Mouse (Mus musculus) C2C12 (cell line): ENCODE measurements around the gene Tmem119. TPM values are rescaled to one million over a fixed set of nuclear protein-coding genes. Genes with fewer than 3 reads are reported as not detected.

Experiments used
- H3K27me3 ChIP-seq: one replicate; pipeline ENCODE4 v1.6.1; 2011; ENCODE audit not compliant: control insufficient read depth, insufficient read depth, insufficient read length
- H3K36me3 ChIP-seq: one replicate; pipeline ENCODE4 v1.6.1; 2011; ENCODE audit not compliant: control insufficient read depth, insufficient read depth
- H3K4me3 ChIP-seq: one replicate; pipeline ENCODE4 v1.5.1; 2011; ENCODE audit warnings: mild to moderate bottlenecking, control low read depth; ENCODE audit not compliant: poor library complexity, insufficient read depth, severe bottlenecking
- H3K79me2 ChIP-seq: one replicate; pipeline ENCODE4 v1.6.1; 2011; ENCODE audit not compliant: control insufficient read depth, insufficient read depth
- H3K79me3 ChIP-seq: one replicate; pipeline ENCODE4 v1.6.1; 2011; ENCODE audit warnings: low read depth, control low read depth
- H3ac ChIP-seq: one replicate; pipeline ENCODE3; 2011; ENCODE audit warnings: low read depth; ENCODE audit not compliant: control insufficient read depth, insufficient read length
- CEBPB ChIP-seq: IDR thresholded peaks from one replicate; pipeline ENCODE4 v1.6.1; 2011; ENCODE audit warnings: low read depth, mild to moderate bottlenecking, control low read depth, moderate library complexity
- CTCF ChIP-seq: IDR thresholded peaks from one replicate; pipeline ENCODE4 v1.5.1; 2011; ENCODE audit not compliant: control insufficient read depth, insufficient read depth, insufficient read length
- FOSL1 ChIP-seq: IDR thresholded peaks from one replicate; pipeline ENCODE4 v1.8.0; 2011; ENCODE audit warnings: mild to moderate bottlenecking, low read length; ENCODE audit not compliant: poor library complexity, insufficient read depth, severe bottlenecking
- MAX ChIP-seq: IDR thresholded peaks from one replicate; pipeline ENCODE4 v1.6.1; 2011; ENCODE audit warnings: mild to moderate bottlenecking, control low read depth
- MYOD1 ChIP-seq: IDR thresholded peaks from one replicate; pipeline ENCODE4 v1.6.1; 2011; ENCODE audit warnings: low read depth; ENCODE audit not compliant: control insufficient read depth, insufficient read length
- MYOG ChIP-seq: IDR thresholded peaks from one replicate; pipeline ENCODE4 v1.6.1; 2011; ENCODE audit not compliant: control insufficient read depth, insufficient read length; ENCODE audit errors: extremely low read depth
- USF1 ChIP-seq: IDR thresholded peaks from one replicate; pipeline ENCODE4 v1.6.1; 2011; ENCODE audit warnings: low read depth, mild to moderate bottlenecking, control low read depth, moderate library complexity
- polyA plus RNA-seq: library from polyadenylated mRNA; unstranded; fragments of >200 nt; fragmentation: generic; extraction: Trizol; gene quantifications from one replicate; pipeline ENCODE4 v1.2.1, GENCODE M21; 2012; ENCODE audit warnings: missing spikeins

Gene Tmem119
- polyA plus RNA-seq, 1 experiment = 127 TPM

DNA sequence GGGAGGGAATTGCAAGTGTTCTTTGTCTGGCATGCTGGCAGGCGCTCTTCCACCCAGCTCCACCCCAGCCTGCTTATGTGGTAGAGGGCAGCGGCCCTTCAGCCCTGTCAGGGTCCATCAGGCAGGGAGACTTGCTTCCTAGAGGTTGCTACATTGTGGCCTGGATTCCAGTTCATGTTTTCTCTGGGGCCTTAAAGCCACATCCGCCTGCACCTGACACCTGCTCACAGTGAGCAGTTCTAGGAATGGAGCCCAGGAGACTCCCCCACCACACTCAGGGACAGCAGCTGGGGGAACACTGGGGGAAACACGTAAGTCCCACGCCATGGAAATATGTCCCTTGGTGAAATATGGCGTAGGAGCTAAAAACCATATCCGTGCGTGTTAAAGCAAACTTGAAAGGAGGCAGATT, 32.2 kb upstream of the Tmem119 start, which contains the start of gene Selplg:
Selplg (minus strand) TSS at position 155 of the 412 bp plus-strand sequence.
- TF ChIP-seq CTCF (no peak), MYOG (no peak), CEBPB (no peak), USF1 (no peak), FOSL1 (no peak), MAX (no peak), MYOD1 (no peak)
- Histone ChIP-seq H3K79me2 (no peaks in the 10 kb centered on the region), H3K27me3 (no peaks in the 10 kb centered on the region), H3ac (no peak within 1 kb of the TSS), H3K79me3 (no peaks in the 10 kb centered on the region), H3K36me3 (no peaks in the 10 kb centered on the region), H3K4me3 (no peak within 1 kb of the TSS)

DNA sequence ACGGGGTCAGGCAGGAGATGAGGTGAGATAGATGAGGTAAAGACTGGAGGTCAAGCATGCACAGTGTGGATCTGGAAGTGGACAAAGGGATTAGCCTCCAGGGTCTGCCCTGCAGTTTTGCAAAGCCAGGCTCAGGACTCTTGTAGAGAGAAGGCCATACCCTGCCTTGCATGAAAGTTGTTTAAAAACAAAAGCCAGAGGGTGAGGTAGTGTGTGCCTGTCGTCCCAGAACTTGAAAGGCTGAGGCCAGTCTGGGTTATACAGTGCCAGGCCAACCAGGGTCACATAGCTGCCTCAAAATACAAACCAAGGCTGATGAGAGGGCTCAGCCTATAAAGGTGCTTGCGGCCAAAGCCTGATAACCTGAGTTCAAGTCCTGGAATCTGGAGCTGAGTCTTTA, 31.4 kb upstream of the Tmem119 start:
- H3K27me3 ChIP-seq = no peaks in the 10 kb centered on the region
- no peaks in the 10 kb centered on the region for H3K79me3 ChIP-seq
- no peaks in the 10 kb centered on the region for H3K36me3 ChIP-seq
- TF ChIP-seq CTCF = no peak
- no peak for TF ChIP-seq FOSL1
- no peak for TF ChIP-seq CEBPB
- TF ChIP-seq MYOD1 = no peak
- no peak for TF ChIP-seq MYOG
- TF ChIP-seq MAX = no peak
- TF ChIP-seq USF1 = no peak
- no peak overlapping the region for H3K4me3 ChIP-seq
- H3ac ChIP-seq = no peak overlapping the region
- H3K79me2 ChIP-seq = no peaks in the 10 kb centered on the region

DNA sequence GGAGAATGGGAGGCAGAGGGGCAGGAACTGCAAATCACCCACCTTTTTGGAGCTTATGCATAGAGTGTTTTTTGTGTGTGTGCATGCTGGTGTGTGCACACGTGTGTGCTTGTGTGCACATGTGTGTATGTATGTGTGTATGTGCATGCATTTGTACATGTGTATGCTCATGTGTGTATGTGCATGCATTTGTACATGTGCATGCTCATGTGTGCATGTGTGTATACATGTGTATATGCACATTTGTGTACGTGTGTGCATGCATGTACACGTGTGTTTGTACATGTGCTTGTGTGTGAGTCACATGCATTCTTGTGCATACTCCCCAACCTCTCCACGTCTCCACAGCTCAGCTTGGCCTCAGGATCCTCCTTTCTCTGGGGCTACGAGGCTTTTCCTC, 30.5 kb upstream of the Tmem119 start:
- H3K4me3 ChIP-seq = no peak overlapping the region
- no peaks in the 10 kb centered on the region for H3K79me2 ChIP-seq
- no peaks in the 10 kb centered on the region for H3K79me3 ChIP-seq
- H3K27me3 ChIP-seq = no peaks in the 10 kb centered on the region
- no peak overlapping the region for H3ac ChIP-seq
- no peaks in the 10 kb centered on the region for H3K36me3 ChIP-seq
- TF ChIP-seq MAX (no peak), MYOD1 (no peak), CEBPB (no peak), MYOG (no peak), CTCF (no peak), USF1 (no peak), FOSL1 (no peak)

DNA sequence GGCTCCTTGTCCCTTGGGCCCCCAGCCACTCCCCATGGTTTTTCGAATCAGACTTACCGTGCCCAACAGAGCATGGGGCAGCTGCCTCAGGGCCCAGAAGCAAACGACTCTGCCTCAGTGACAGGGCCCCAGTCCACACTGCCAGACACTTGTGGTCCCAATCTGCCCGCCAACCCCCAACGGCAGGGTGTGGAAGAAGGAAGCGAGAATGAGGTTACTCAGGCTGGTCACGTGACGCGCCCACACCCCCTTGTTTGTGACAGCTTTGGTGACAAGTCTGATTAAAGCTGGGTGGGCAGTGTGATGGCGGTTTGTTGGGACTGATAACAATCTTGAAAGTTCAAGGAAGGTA, 30.0 kb upstream of the Tmem119 start:
- Histone ChIP-seq H3K36me3 (no peaks in the 10 kb centered on the region), H3K4me3 (no peak overlapping the region)
- TF ChIP-seq USF1 (no peak), CEBPB (no peak), FOSL1 (no peak), MAX (no peak), MYOD1 (no peak)

DNA sequence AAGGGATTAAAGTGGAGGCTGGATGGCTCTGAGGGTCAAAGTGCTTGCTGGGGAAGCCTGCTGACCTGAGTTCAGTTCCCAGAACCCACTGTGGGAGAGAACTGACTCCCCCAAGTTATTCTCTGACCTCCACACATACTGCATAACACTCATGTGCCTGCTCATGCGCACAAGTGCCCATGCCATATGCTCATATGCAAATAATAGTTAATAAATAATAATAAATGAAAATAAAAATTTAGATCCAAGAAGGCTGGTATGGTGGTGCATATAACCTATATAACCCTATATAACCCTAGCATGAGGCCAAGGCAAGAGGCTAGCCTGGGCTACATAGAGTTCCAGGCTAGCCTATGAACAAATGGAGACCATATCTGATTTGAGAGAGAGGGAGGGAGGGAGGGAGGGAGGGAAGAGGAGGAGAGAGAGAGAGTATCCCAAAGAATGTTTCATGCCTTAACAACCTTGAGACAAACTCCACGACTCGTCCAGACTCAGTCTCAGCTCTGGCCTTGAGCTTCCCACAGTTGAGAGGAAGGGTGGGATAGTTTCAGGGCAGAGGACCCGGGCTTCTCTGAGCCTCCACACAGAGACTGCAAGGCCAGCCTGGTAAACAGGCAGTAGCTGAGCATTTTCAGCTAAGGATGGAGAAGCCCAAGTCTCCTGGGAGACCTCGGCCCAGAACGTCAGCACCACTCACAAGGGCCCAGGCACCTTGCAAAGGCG, 29.4 kb upstream of the Tmem119 start:
- Histone ChIP-seq H3K27me3 (no peaks in the 10 kb centered on the region), H3ac (no peak overlapping the region), H3K36me3 (no peaks in the 10 kb centered on the region), H3K79me3 (no peaks in the 10 kb centered on the region), H3K79me2 (no peaks in the 10 kb centered on the region), H3K4me3 (no peak overlapping the region)
- TF ChIP-seq CEBPB = no peak

More for the DNA sequence above, 30.0 kb upstream of the Tmem119 start:
- no peaks in the 10 kb centered on the region for H3K27me3 ChIP-seq
- no peak overlapping the region for H3ac ChIP-seq
- H3K79me3 ChIP-seq = no peaks in the 10 kb centered on the region
- H3K79me2 ChIP-seq = no peaks in the 10 kb centered on the region

DNA sequence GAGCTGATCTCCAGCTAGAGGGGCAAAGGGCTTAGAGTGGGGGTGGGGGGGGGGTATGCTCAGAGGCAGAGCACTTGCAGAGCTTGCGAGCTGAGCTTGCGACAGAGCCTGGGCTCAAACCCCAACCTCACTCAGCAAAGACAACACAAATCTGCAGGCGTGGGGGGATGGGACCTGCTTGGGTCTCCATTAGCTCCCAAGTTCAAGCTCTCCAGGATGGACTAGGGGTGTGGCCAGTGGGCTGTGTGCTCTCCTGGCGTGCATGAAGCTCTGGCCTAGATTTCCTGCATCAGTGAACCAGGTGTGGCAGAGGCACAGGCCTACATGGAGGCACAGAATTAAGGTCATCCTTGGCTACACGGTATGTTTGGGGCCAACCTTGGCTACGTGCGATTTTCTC, 28.2 kb upstream of the Tmem119 start:
- Histone ChIP-seq H3K79me2 (no peaks in the 10 kb centered on the region), H3K36me3 (no peaks in the 10 kb centered on the region), H3K79me3 (no peaks in the 10 kb centered on the region), H3ac (no peak overlapping the region), H3K4me3 (no peak overlapping the region), H3K27me3 (no peaks in the 10 kb centered on the region)
- TF ChIP-seq FOSL1 = no peak
- no peak for TF ChIP-seq MYOD1
- no peak for TF ChIP-seq MAX
- no peak for TF ChIP-seq CTCF
- no peak for TF ChIP-seq MYOG
- no peak for TF ChIP-seq USF1
- TF ChIP-seq CEBPB = no peak
